Mouse (Mus musculus) MEL (cell line): ENCODE measurements around the gene Napsa. TPM values are rescaled to one million over a fixed set of nuclear protein-coding genes. Genes with fewer than 3 reads are reported as not detected.

Experiments used
- DNase-seq: peaks from one replicate; pipeline ENCODE4 v3.0.0; 2011; ENCODE audit warnings: low read depth, low spot score
- H3K27ac ChIP-seq: 2 replicates; pipeline ENCODE4 v1.5.1; 2012; ENCODE audit warnings: low read depth, mild to moderate bottlenecking, control low read depth, low read length, moderate library complexity; ENCODE audit not compliant: control insufficient read depth
- H3K27me3 ChIP-seq, 2 experiments: fragments of 150-350 bp in 1 of 2; sonication (generic) in 1 of 2; 2 replicates each; pipeline ENCODE4 v1.6.1; 2012; ENCODE audit warnings: low read length in 2 of 2, mild to moderate bottlenecking in 2 of 2, improper control_type of control experiment in 1 of 2, moderate library complexity in 1 of 2; ENCODE audit not compliant: insufficient read depth in 2 of 2, control insufficient read depth in 1 of 2
- H3K36me3 ChIP-seq, 2 experiments: 2 replicates each; pipeline ENCODE4 v1.6.1; 2012 to 2014; ENCODE audit warnings: low read length in 2 of 2, improper control_type of control experiment in 1 of 2, inconsistent platforms in 1 of 2, mild to moderate bottlenecking in 1 of 2; ENCODE audit not compliant: insufficient read depth in 2 of 2, control insufficient read depth in 1 of 2
- H3K4me1 ChIP-seq, 2 experiments: fragments of 150-350 bp in 1 of 2; sonication (generic) in 1 of 2; 2 replicates each; pipeline ENCODE4 v1.6.1; 2012; ENCODE audit warnings: low read length in 2 of 2, improper control_type of control experiment in 1 of 2, mild to moderate bottlenecking in 1 of 2; ENCODE audit not compliant: insufficient read depth in 2 of 2, control insufficient read depth in 1 of 2
- H3K4me3 ChIP-seq, 2 experiments: fragments of 150-350 bp in 1 of 2; sonication (generic) in 1 of 2; 2 replicates each; pipeline ENCODE4 v1.5.1; 2012; ENCODE audit warnings: low read depth in 2 of 2, low read length in 2 of 2, mild to moderate bottlenecking in 2 of 2, moderate library complexity in 2 of 2, control low read depth in 1 of 2, improper control_type of control experiment in 1 of 2; ENCODE audit not compliant: control insufficient read depth in 1 of 2, insufficient read depth in 1 of 2
- H3K79me2 ChIP-seq: 2 replicates; pipeline ENCODE4 v1.6.1; 2012; ENCODE audit warnings: mild to moderate bottlenecking, low read length, moderate library complexity; ENCODE audit not compliant: control insufficient read depth, poor library complexity, insufficient read depth
- H3K9ac ChIP-seq: 2 replicates; pipeline ENCODE4 v1.6.1; 2012; ENCODE audit warnings: low read depth, mild to moderate bottlenecking, control low read depth, low read length, moderate library complexity; ENCODE audit not compliant: control insufficient read depth, poor library complexity, severe bottlenecking
- H3K9me3 ChIP-seq: fragments of 150-350 bp; sonication (generic); replicated peaks from 2 replicates; pipeline ENCODE4 v1.6.1; 2012; ENCODE audit warnings: mild to moderate bottlenecking, low read length, improper control_type of control experiment, moderate library complexity; ENCODE audit not compliant: insufficient read depth
- CHD1 ChIP-seq: IDR thresholded peaks from 2 replicates; pipeline ENCODE4 v1.6.1; 2012; ENCODE audit warnings: low read depth, mild to moderate bottlenecking, inconsistent platforms, low read length, improper control_type of control experiment
- CTCF ChIP-seq, 3 experiments: IDR thresholded peaks in 2 of 3; conservative IDR thresholded peaks in 1 of 3; 2 replicates each; pipeline ENCODE4 v1.5.1; 2011 to 2012; ENCODE audit warnings: low read length in 3 of 3, low read depth in 2 of 3, mild to moderate bottlenecking in 2 of 3, improper control_type of control experiment in 1 of 3, inconsistent platforms in 1 of 3, mixed read lengths in 1 of 3, moderate library complexity in 1 of 3; ENCODE audit not compliant: control insufficient read depth in 1 of 3, insufficient read depth in 1 of 3, poor library complexity in 1 of 3, severe bottlenecking in 1 of 3
- EP300 ChIP-seq, 2 experiments: IDR thresholded peaks; 2 replicates each; pipeline ENCODE4 v1.6.1; 2011; ENCODE audit warnings: improper control_type of control experiment in 2 of 2, low read length in 2 of 2, low read depth in 1 of 2, mild to moderate bottlenecking in 1 of 2
- GATA1 ChIP-seq: IDR thresholded peaks from 2 replicates; pipeline ENCODE4 v1.6.1; 2011; ENCODE audit warnings: low read depth, low read length, improper control_type of control experiment
- HCFC1 ChIP-seq: IDR thresholded peaks from 2 replicates; pipeline ENCODE4 v1.6.1; 2012; ENCODE audit warnings: low read depth, mild to moderate bottlenecking, inconsistent platforms, low read length, improper control_type of control experiment, moderate library complexity
- JUND ChIP-seq: IDR thresholded peaks from 2 replicates; pipeline ENCODE4 v1.6.1; 2011; ENCODE audit warnings: low read depth, mild to moderate bottlenecking, improper control_type of control experiment, low read length
- KAT2A ChIP-seq: conservative IDR thresholded peaks from 2 replicates; pipeline ENCODE4 v1.6.1; 2012; ENCODE audit warnings: low read depth, low read length, improper control_type of control experiment, inconsistent platforms
- MAFK ChIP-seq: IDR thresholded peaks from 2 replicates; pipeline ENCODE4 v1.6.1; 2011; ENCODE audit warnings: low read depth, mild to moderate bottlenecking, low read length, improper control_type of control experiment, borderline replicate concordance
- MXI1 ChIP-seq: IDR thresholded peaks from 2 replicates; pipeline ENCODE4 v1.6.1; 2011; ENCODE audit warnings: mild to moderate bottlenecking, low read depth, low read length, improper control_type of control experiment
- MYC ChIP-seq: IDR thresholded peaks from 2 replicates; pipeline ENCODE4 v1.6.1; 2011; ENCODE audit warnings: low read depth, mild to moderate bottlenecking, low read length, improper control_type of control experiment, moderate library complexity
- NRF1 ChIP-seq: IDR thresholded peaks from 2 replicates; pipeline ENCODE4 v1.6.1; 2014; ENCODE audit warnings: low read depth, mild to moderate bottlenecking, inconsistent platforms, low read length, improper control_type of control experiment, moderate library complexity; ENCODE audit not compliant: poor library complexity, insufficient read depth, severe bottlenecking
- POLR2A ChIP-seq, 2 experiments: IDR thresholded peaks; 2 replicates each; pipeline ENCODE4 v1.6.1; 2011 to 2012; ENCODE audit warnings: low read length in 2 of 2, mild to moderate bottlenecking in 2 of 2, control low read depth in 1 of 2, improper control_type of control experiment in 1 of 2, low read depth in 1 of 2, moderate library complexity in 1 of 2; ENCODE audit not compliant: control insufficient read depth in 1 of 2, insufficient read depth in 1 of 2, poor library complexity in 1 of 2
- POLR2AphosphoS2 ChIP-seq: IDR thresholded peaks from 2 replicates; pipeline ENCODE4 v1.6.1; 2011; ENCODE audit warnings: low read length, improper control_type of control experiment
- RCOR1 ChIP-seq: IDR thresholded peaks from 2 replicates; pipeline ENCODE4 v1.6.1; 2012; ENCODE audit warnings: low read depth, mild to moderate bottlenecking, inconsistent platforms, low read length, improper control_type of control experiment
- TAL1 ChIP-seq: IDR thresholded peaks from 2 replicates; pipeline ENCODE4 v1.6.1; 2012; ENCODE audit warnings: mild to moderate bottlenecking, inconsistent platforms, low read length, moderate library complexity, mixed read lengths
- UBTF ChIP-seq: IDR thresholded peaks from 2 replicates; pipeline ENCODE4 v1.6.1; 2012; ENCODE audit warnings: low read depth, mild to moderate bottlenecking, inconsistent platforms, low read length, improper control_type of control experiment, moderate library complexity, borderline replicate concordance; ENCODE audit not compliant: insufficient read depth
- ZC3H11A ChIP-seq: IDR thresholded peaks from 2 replicates; pipeline ENCODE4 v1.6.1; 2012; ENCODE audit warnings: low read depth, mild to moderate bottlenecking, inconsistent platforms, low read length, improper control_type of control experiment
- ZKSCAN1 ChIP-seq: IDR thresholded peaks from 2 replicates; pipeline ENCODE4 v1.6.1; 2012; ENCODE audit warnings: low read depth, mild to moderate bottlenecking, inconsistent platforms, low read length, improper control_type of control experiment, moderate library complexity
- ZNF384 ChIP-seq: IDR thresholded peaks from 2 replicates; pipeline ENCODE4 v1.6.1; 2012; ENCODE audit warnings: low read depth, mild to moderate bottlenecking, inconsistent platforms, low read length, improper control_type of control experiment
- polyA plus RNA-seq, 2 experiments: library from polyadenylated mRNA; stranded (reverse) in 1 of 2; unstranded in 1 of 2; fragments of >175 nt in 1 of 2; fragments of >200 nt in 1 of 2; gene quantifications; 2 replicates each; pipeline versions ENCODE4 v1.2.1 to v1.2.4; 2012; ENCODE audit warnings: low replicate concordance in 2 of 2, low read depth in 1 of 2; ENCODE audit not compliant: insufficient read length in 2 of 2, insufficient read depth in 1 of 2, missing spikeins in 1 of 2
- total RNA-seq: library from RNA; depleted of rRNA; stranded (reverse); fragments of 300-350 nt; gene quantifications from 2 replicates; pipeline ENCODE4 v1.2.3, GENCODE M21; 2012

Gene Napsa
- total and polyA plus RNA-seq, 3 experiments = 0.33 TPM; not detected in 2

DNA sequence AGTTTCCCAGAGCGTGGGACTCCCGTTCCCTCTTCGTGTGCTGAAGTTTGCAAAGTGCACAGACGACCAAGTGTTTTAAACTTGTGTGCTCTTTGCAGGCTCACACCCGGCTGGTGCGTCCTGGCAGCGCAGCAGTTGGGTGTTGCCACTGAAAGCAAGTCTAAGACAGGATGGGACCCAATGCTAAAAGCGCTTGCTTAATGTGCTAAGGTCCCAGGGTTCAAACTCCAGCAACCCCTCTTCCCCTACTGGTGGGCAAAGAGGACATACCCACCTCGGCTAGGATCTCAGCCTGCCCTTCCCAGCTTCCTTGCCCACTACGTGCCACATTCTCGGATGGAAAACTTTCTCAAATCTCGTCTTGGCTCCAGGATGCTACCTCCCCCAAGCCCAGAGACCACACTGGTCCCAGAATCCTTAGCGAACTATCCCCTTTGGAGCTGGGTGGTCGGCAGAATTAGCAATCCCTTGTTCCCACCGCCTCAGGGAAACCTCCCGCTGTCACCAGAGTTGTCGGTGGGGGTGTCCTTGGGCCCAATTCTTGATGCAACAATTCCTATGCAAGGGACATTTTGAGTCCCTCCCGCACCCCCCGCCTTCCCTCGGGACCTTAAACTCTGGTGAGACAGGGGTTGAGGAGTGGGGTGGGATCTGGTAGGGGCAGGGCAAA lies 31.1 kb downstream of the Napsa start:
- H3K4me1 ChIP-seq = no peaks in the 10 kb centered on the region
- TF ChIP-seq EP300 (IDR thresholded peaks at IDR 0.05; ENCODE audit: low read depth in 1 of 2, low read length in 2 of 2) (no peak), POLR2AphosphoS2 (no peak), KAT2A (no peak), MYC (no peak), ZKSCAN1 (no peak), MAFK (no peak), RCOR1 (no peak), NRF1 (no peak), UBTF (no peak), GATA1 (no peak)
- TF ChIP-seq, all 39 proteins: peak for 0
- H3K27ac ChIP-seq = no peak overlapping the region
- no peak overlapping the region for H3K4me3 ChIP-seq
- no peaks in the 10 kb centered on the region for H3K9me3 ChIP-seq
- H3K79me2 ChIP-seq = no peaks in the 10 kb centered on the region
- no peak for DNase-seq
- no peaks in the 10 kb centered on the region for H3K27me3 ChIP-seq
- no peaks in the 10 kb centered on the region for H3K36me3 ChIP-seq
- no peak overlapping the region for H3K9ac ChIP-seq

DNA sequence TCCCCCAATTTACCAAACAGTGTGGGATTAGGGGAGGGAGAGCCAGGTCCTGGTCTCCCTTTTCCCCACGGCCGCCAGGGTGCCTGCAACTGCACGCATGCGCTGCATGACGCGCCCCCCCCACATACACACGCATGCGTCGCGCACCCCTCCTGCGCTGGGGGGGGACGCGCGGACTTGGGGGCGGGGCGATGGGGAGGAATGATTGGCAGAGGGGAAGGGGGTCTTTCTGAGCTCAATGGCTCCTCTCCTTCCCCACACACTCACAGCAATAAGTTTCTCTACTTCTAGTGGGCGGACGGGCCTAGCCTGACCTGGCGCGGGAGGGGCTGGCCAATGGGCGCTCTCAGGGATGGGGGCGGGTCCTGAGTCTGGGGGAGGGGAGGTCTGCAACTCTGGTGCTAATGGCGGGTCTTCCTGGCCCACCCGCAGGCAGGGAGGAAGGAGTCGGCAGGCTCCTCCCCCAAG lies 32.0 kb downstream of the Napsa start:
- Histone ChIP-seq H3K9ac (no peak overlapping the region), H3K36me3 (no peaks in the 10 kb centered on the region), H3K4me1 (no peaks in the 10 kb centered on the region), H3K27ac (no peak overlapping the region), H3K4me3 (no peak overlapping the region), H3K79me2 (no peaks in the 10 kb centered on the region), H3K27me3 (no peaks in the 10 kb centered on the region), H3K9me3 (no peaks in the 10 kb centered on the region)
- no peak for DNase-seq
- TF ChIP-seq POLR2A (IDR thresholded peaks at IDR 0.05; ENCODE audit: control insufficient read depth in 1 of 2, insufficient read depth in 1 of 2, low read depth in 1 of 2, low read length in 2 of 2, poor library complexity in 1 of 2) (0 out of 4 replicates have a peak, but pooled peaks of 1 of the 2 experiments have one; percentile 5), MYC (no peak)
- TF ChIP-seq, all 39 proteins: peak for 1

DNA sequence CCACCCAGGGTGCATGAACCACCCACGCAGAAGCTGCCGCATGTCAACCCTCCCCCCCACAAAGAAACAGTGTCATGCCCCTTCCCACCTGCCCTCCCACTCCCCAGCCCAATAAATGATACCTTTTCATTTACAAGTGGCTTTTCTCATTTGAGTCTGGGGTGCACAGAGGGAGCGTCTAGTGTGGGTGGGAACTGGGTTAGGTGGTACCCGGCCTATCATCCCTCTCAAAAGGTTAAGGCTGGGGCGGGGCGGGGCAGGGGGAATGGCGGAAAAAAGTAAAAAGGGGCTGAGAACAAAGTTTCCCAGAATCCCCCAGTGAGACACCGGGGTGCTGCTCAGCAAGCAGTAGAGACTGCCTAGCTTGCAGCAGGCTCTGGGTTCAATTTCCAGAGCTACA lies 32.4 kb downstream of the Napsa start:
- Histone ChIP-seq H3K9ac (no peak overlapping the region), H3K4me3 (no peak overlapping the region), H3K79me2 (no peaks in the 10 kb centered on the region), H3K9me3 (no peaks in the 10 kb centered on the region), H3K27me3 (no peaks in the 10 kb centered on the region), H3K27ac (no peak overlapping the region), H3K36me3 (no peaks in the 10 kb centered on the region), H3K4me1 (no peaks in the 10 kb centered on the region)
- DNase-seq = no peak
- TF ChIP-seq HCFC1 (no peak), ZNF384 (no peak), CHD1 (no peak), TAL1 (no peak), ZC3H11A (no peak), CTCF (IDR thresholded peaks at IDR 0.05 in 2 of 3, conservative IDR thresholded peaks at IDR 0.05 in 1 of 3; ENCODE audit: control insufficient read depth in 1 of 3, insufficient read depth in 1 of 3, low read depth in 2 of 3, low read length in 3 of 3, poor library complexity in 1 of 3, severe bottlenecking in 1 of 3) (no peak), GATA1 (no peak), MXI1 (no peak), UBTF (no peak), RCOR1 (no peak), JUND (no peak), POLR2AphosphoS2 (no peak)
